Mouse (Mus musculus) forebrain, embryonic 11.5 days (tissue): ENCODE data around the gene Akr1c21. TPM values are rescaled to one million over a fixed set of nuclear protein-coding genes. Genes with fewer than 3 reads are reported as not detected.

Source experiments
- ATAC-seq: fragments of 200-750 bp; cut with Nextera tagmentation; replicated peaks from 2 replicates; pipeline ENCODE4 v1.8.0; 2017; ENCODE audit warnings: moderate TSS enrichment; ENCODE audit not compliant: low FRiP score
- DNase-seq: peaks from one replicate; pipeline ENCODE4 v3.0.0-alpha.2; 2017; ENCODE audit warnings: low spot score
- H3K27ac ChIP-seq: fragments of 300-500 bp; sonication (generic); 2 replicates; pipeline ENCODE4 v1.5.1; 2014; ENCODE audit warnings: low read depth, low read length
- H3K27me3 ChIP-seq: fragments of 300-500 bp; sonication (generic); 2 replicates; pipeline ENCODE4 v1.6.1; 2014; ENCODE audit warnings: mild to moderate bottlenecking, low read length, mixed read lengths; ENCODE audit not compliant: control insufficient read depth, insufficient read depth
- H3K36me3 ChIP-seq: fragments of 300-500 bp; sonication (generic); 2 replicates; pipeline ENCODE4 v1.6.1; 2014; ENCODE audit warnings: mild to moderate bottlenecking, low read length, moderate library complexity, mixed read lengths; ENCODE audit not compliant: control insufficient read depth, insufficient read depth
- H3K4me1 ChIP-seq: fragments of 300-500 bp; sonication (generic); replicated peaks from 2 replicates; pipeline ENCODE4 v1.6.1; 2014; ENCODE audit warnings: low read length, mixed read lengths; ENCODE audit not compliant: control insufficient read depth, insufficient read depth
- H3K4me2 ChIP-seq: fragments of 300-500 bp; sonication (generic); 2 replicates; pipeline ENCODE4 v1.6.1; 2014; ENCODE audit warnings: low read depth, mild to moderate bottlenecking, low read length, moderate library complexity, mixed read lengths; ENCODE audit not compliant: severe bottlenecking
- H3K4me3 ChIP-seq: fragments of 300-500 bp; sonication (generic); 2 replicates; pipeline ENCODE4 v1.5.1; 2014; ENCODE audit warnings: low read depth, low read length
- H3K9ac ChIP-seq: fragments of 300-500 bp; sonication (generic); 2 replicates; pipeline ENCODE4 v1.6.1; 2014; ENCODE audit warnings: low read length
- H3K9me3 ChIP-seq: fragments of 300-500 bp; sonication (generic); 2 replicates; pipeline ENCODE4 v1.6.1; 2016; ENCODE audit warnings: low read length, mixed read lengths; ENCODE audit not compliant: control insufficient read depth
- polyA plus RNA-seq: library from polyadenylated mRNA; unstranded; fragments of >200 nt; fragmentation: Nextera tagmentation; extraction: Ambion mirVana; gene quantifications from 2 replicates; pipeline ENCODE4 v1.2.1, GENCODE M21; 2014

Gene Akr1c21
- polyA plus RNA-seq, 1 experiment from 2014 or later = not detected

DNA sequence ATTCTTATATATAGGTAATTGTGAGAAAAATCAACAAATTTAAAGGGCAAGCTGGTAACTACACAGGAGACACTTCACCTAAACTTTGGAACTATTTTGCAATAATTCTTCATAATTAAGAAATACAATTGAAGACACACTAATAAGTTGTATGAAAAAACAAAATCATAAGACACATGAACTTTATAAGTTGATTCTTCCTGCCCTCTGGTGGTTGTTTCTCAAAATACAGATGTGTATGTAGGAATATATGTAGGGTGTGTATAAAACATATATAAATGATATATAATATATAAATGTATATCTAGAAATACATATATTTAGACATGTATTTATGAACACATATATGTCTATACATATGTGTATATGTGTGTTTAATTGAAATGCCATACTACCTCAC is 37.0 kb downstream of the Akr1c21 start:
- Histone ChIP-seq H3K27me3 (no peaks in the 10 kb centered on the region), H3K4me2 (no peak overlapping the region), H3K36me3 (no peaks in the 10 kb centered on the region), H3K9me3 (no peaks in the 10 kb centered on the region), H3K4me1 (no peaks in the 10 kb centered on the region), H3K9ac (no peak overlapping the region), H3K27ac (no peak overlapping the region), H3K4me3 (no peak overlapping the region)
- ATAC-seq (no peak), DNase-seq (no peak)

Other genes starting within 250 kb of the Akr1c21 start
- gene Akr1c6, start 139.8 kb upstream of the Akr1c21 start, polyA plus RNA-seq = not detected in 2 replicates
- not detected in 2 replicates for gene Akr1c20, start 50.7 kb upstream of the Akr1c21 start, polyA plus RNA-seq
- gene Akr1e1, start 35.1 kb downstream of the Akr1c21 start, polyA plus RNA-seq = 45.2 and 49.1 TPM in 2 replicates